Mouse (Mus musculus) heart, embryonic 15.5 days (tissue): ENCODE measurements around the gene Cnih1. TPM values are rescaled to one million over a fixed set of nuclear protein-coding genes. Genes with fewer than 3 reads are reported as not detected.
"Not testable (repeated sequence)": the region's sequence is repeated elsewhere in the genome, so short reads cannot be mapped to it uniquely, and the experiment has no call there.

Experiments
- ATAC-seq: fragments of 200-750 bp; cut with Nextera tagmentation; replicated peaks from 2 replicates; pipeline ENCODE4 v1.8.0; 2017; ENCODE audit warnings: low read depth, moderate TSS enrichment; ENCODE audit not compliant: insufficient number of reproducible peaks, insufficient read depth, low FRiP score
- H3K27ac ChIP-seq: fragments of 300-500 bp; sonication (generic); 2 replicates; pipeline ENCODE4 v1.5.1; 2015; ENCODE audit warnings: mild to moderate bottlenecking, inconsistent platforms
- H3K27me3 ChIP-seq: fragments of 300-500 bp; sonication (generic); 2 replicates; pipeline ENCODE4 v1.6.1; 2015; ENCODE audit warnings: inconsistent platforms
- H3K36me3 ChIP-seq: fragments of 300-500 bp; sonication (generic); 2 replicates; pipeline ENCODE4 v1.6.1; 2015; ENCODE audit warnings: mild to moderate bottlenecking, inconsistent platforms
- H3K4me1 ChIP-seq: fragments of 300-500 bp; sonication (generic); replicated peaks from 2 replicates; pipeline ENCODE4 v1.6.1; 2015; ENCODE audit warnings: inconsistent platforms
- H3K4me2 ChIP-seq: fragments of 300-500 bp; sonication (generic); 2 replicates; pipeline ENCODE4 v1.6.1; 2015; ENCODE audit warnings: inconsistent platforms, mild to moderate bottlenecking, moderate library complexity
- H3K4me3 ChIP-seq: fragments of 300-500 bp; sonication (generic); 2 replicates; pipeline ENCODE4 v1.5.1; 2015; ENCODE audit warnings: mild to moderate bottlenecking, inconsistent platforms
- H3K9ac ChIP-seq: fragments of 300-500 bp; sonication (generic); 2 replicates; pipeline ENCODE4 v1.6.1; 2015; ENCODE audit warnings: mild to moderate bottlenecking, inconsistent platforms
- H3K9me3 ChIP-seq: fragments of 300-500 bp; sonication (generic); replicated peaks from 2 replicates; pipeline ENCODE4 v1.6.1; 2016; ENCODE audit warnings: inconsistent platforms
- WGBS: fragments of 180-500 bp; shearing (Covaris S2); methylation state at CpG from one replicate; pipeline ENCODE4 v1.1.7; 2015; ENCODE audit warnings: mixed read lengths; 5-methylcytosine and 5-hydroxymethylcytosine counted together
- polyA plus RNA-seq: library from polyadenylated mRNA; unstranded; fragments of >200 nt; fragmentation: Nextera tagmentation; extraction: Ambion mirVana; gene quantifications from 2 replicates; pipeline ENCODE4 v1.2.1, GENCODE M21; 2015

Gene Cnih1
- 139 and 140 TPM in 2 replicates for polyA plus RNA-seq

- H3K9ac ChIP-seq, result peak within 1 kb of the TSS; percentile 91
- H3K27me3 ChIP-seq, result no peaks in the 10 kb centered on the region
- no peaks in the 10 kb centered on the region for H3K9me3 ChIP-seq
- ATAC-seq, result peak; percentile 93
- peak within 1 kb of the TSS; percentile 97 for H3K27ac ChIP-seq
- H3K4me3 ChIP-seq, result peak within 1 kb of the TSS; percentile 87
- WGBS, result under 1% methylated on average over 86 of the region's 86 CpGs
- peak within 1 kb of the TSS; percentile 63 for H3K4me2 ChIP-seq
- peaks cover 7% of the 10 kb centered on the region; the same call in 1 of the 2 replicates for H3K36me3 ChIP-seq
- peaks cover 17% of the 10 kb centered on the region for H3K4me1 ChIP-seq
These were observed at the start of gene Cnih1 for GRCm38 (mm10) chr14:46787787-46788504. Gene Cnih1 (minus strand): TSS chr14:46788411.

GRCm38 (mm10) chr14:46832354-46833272, 44.4 kb upstream of the Cnih1 start:
- Histone ChIP-seq H3K9me3 (no peaks in the 10 kb centered on the region), H3K27me3 (no peaks in the 10 kb centered on the region), H3K36me3 (no peaks in the 10 kb centered on the region), H3K4me2 (peak overlapping the region; percentile 83), H3K4me1 (peaks cover 21% of the 10 kb centered on the region), H3K27ac (peak overlapping the region; percentile 80), H3K4me3 (peak overlapping the region; percentile 93), H3K9ac (peak overlapping the region; percentile 95)
- peak; percentile 65; the same call in 1 of the 2 replicates for ATAC-seq
- WGBS, result 7% methylated on average over 40 of the region's 40 CpGs

- ATAC-seq, result peak; percentile 99
- H3K9me3 ChIP-seq, result no peaks in the 10 kb centered on the region
- no peaks in the 10 kb centered on the region for H3K27me3 ChIP-seq
- peak within 1 kb of the TSS; percentile 93 for H3K4me3 ChIP-seq
- under 1% methylated on average over 32 of the region's 32 CpGs for WGBS
- H3K27ac ChIP-seq, result peak within 1 kb of the TSS; percentile 80
- peak within 1 kb of the TSS; percentile 95 for H3K9ac ChIP-seq
- peak within 1 kb of the TSS; percentile 83 for H3K4me2 ChIP-seq
- peaks cover 20% of the 10 kb centered on the region for H3K4me1 ChIP-seq
- H3K36me3 ChIP-seq, result no peaks in the 10 kb centered on the region
These were observed 43.7 kb upstream of the Cnih1 start, which contains the start of gene Cgrrf1 for GRCm38 (mm10) chr14:46831837-46832333. Gene Cgrrf1 (plus strand): TSS chr14:46832125.

GRCm38 (mm10) chr14:46831295-46831694, 43.1 kb upstream of the Cnih1 start:
- no peak for ATAC-seq
- H3K4me1 ChIP-seq, result peaks cover 15% of the 10 kb centered on the region
- H3K36me3 ChIP-seq, result no peaks in the 10 kb centered on the region
- peak overlapping the region; percentile 93 for H3K4me3 ChIP-seq
- peak overlapping the region; percentile 95 for H3K9ac ChIP-seq
- H3K27ac ChIP-seq, result peak overlapping the region; percentile 80
- no peaks in the 10 kb centered on the region for H3K27me3 ChIP-seq
- H3K4me2 ChIP-seq, result peak overlapping the region; percentile 83
- WGBS, result 2% methylated on average over 4 of the region's 4 CpGs
- H3K9me3 ChIP-seq, result no peaks in the 10 kb centered on the region

- WGBS, result 68% methylated on average over 1 of the region's 1 CpGs
- no peaks in the 10 kb centered on the region for H3K36me3 ChIP-seq
- H3K27me3 ChIP-seq, result no peaks in the 10 kb centered on the region
- H3K4me1 ChIP-seq, result peaks cover 6% of the 10 kb centered on the region
- H3K9ac ChIP-seq, result no peak overlapping the region
- H3K4me2 ChIP-seq, result no peak overlapping the region
- ATAC-seq, result no peak
- no peak overlapping the region for H3K4me3 ChIP-seq
- H3K9me3 ChIP-seq, result no peaks in the 10 kb centered on the region
- H3K27ac ChIP-seq, result no peak overlapping the region
These were observed 39.2 kb upstream of the Cnih1 start for GRCm38 (mm10) chr14:46827430-46827829.

- H3K4me2 ChIP-seq, result no peak overlapping the region
- H3K27ac ChIP-seq, result no peak overlapping the region
- H3K36me3 ChIP-seq, result no peaks in the 10 kb centered on the region
- no peak overlapping the region for H3K9ac ChIP-seq
- 65% methylated on average over 2 of the region's 2 CpGs for WGBS
- H3K9me3 ChIP-seq, result no peaks in the 10 kb centered on the region
- no peaks in the 10 kb centered on the region for H3K27me3 ChIP-seq
- H3K4me1 ChIP-seq, result peaks cover 15% of the 10 kb centered on the region
- no peak overlapping the region for H3K4me3 ChIP-seq
- ATAC-seq, result no peak
These were observed 35.8 kb upstream of the Cnih1 start for GRCm38 (mm10) chr14:46823996-46824395.

- peak within 1 kb of the TSS; percentile 90 for H3K9ac ChIP-seq
- under 1% methylated on average over 65 of the region's 65 CpGs for WGBS
- no peaks in the 10 kb centered on the region for H3K27me3 ChIP-seq
- peak within 1 kb of the TSS; percentile 99 for H3K4me3 ChIP-seq
- peaks cover 15% of the 10 kb centered on the region for H3K4me1 ChIP-seq
- peak within 1 kb of the TSS; percentile 96 for H3K27ac ChIP-seq
- peak; percentile 95 for ATAC-seq
- no peaks in the 10 kb centered on the region for H3K36me3 ChIP-seq
- peak within 1 kb of the TSS; percentile 87 for H3K4me2 ChIP-seq
- H3K9me3 ChIP-seq, result no peaks in the 10 kb centered on the region
These were observed 33.9 kb upstream of the Cnih1 start, which contains the start of gene Gmfb for GRCm38 (mm10) chr14:46821873-46822716. Gene Gmfb (minus strand): TSS chr14:46822242.

- H3K27me3 ChIP-seq, result no peaks in the 10 kb centered on the region
- H3K9ac ChIP-seq, result peak overlapping the region; percentile 90
- 2% methylated on average over 11 of the region's 11 CpGs for WGBS
- ATAC-seq, result peak; percentile 40
- no peaks in the 10 kb centered on the region for H3K9me3 ChIP-seq
- peak overlapping the region; percentile 87 for H3K4me2 ChIP-seq
- H3K27ac ChIP-seq, result peak overlapping the region; percentile 96
- peak overlapping the region; percentile 99 for H3K4me3 ChIP-seq
- H3K36me3 ChIP-seq, result no peaks in the 10 kb centered on the region
- H3K4me1 ChIP-seq, result peaks cover 15% of the 10 kb centered on the region
These were observed 33.2 kb upstream of the Cnih1 start for GRCm38 (mm10) chr14:46821271-46821872.

- WGBS, result 90% methylated on average over 5 of the region's 6 CpGs
- H3K27ac ChIP-seq, H3K36me3 ChIP-seq, H3K4me2 ChIP-seq, H3K9ac ChIP-seq, H3K4me3 ChIP-seq, H3K27me3 ChIP-seq, ATAC-seq, H3K9me3 ChIP-seq: not testable (repeated sequence)
- H3K4me1 ChIP-seq, result peaks cover 18% of the 10 kb centered on the region
These were observed 31.8 kb upstream of the Cnih1 start for GRCm38 (mm10) chr14:46819961-46820360.

- Histone ChIP-seq H3K36me3 (peaks cover 4% of the 10 kb centered on the region; the same call in 1 of the 2 replicates), H3K27me3 (no peaks in the 10 kb centered on the region), H3K9ac (no peak overlapping the region), H3K27ac (no peak overlapping the region), H3K4me3 (no peak overlapping the region), H3K4me1 (peaks cover 18% of the 10 kb centered on the region), H3K4me2 (no peak overlapping the region), H3K9me3 (no peaks in the 10 kb centered on the region)
- WGBS, result 86% methylated on average over 7 of the region's 7 CpGs
- ATAC-seq, result no peak
These were observed 30.5 kb upstream of the Cnih1 start for GRCm38 (mm10) chr14:46818743-46819142.
